Mouse (Mus musculus) kidney, postnatal 25 days (tissue): Measurements from ENCODE around the gene Serpinb3b.
"Not testable (repeated sequence)": the region's sequence is repeated elsewhere in the genome, so short reads cannot be mapped to it uniquely, and the experiment has no call there.

Experiments
- DNase-seq, 2 experiments: peaks; one replicate each; pipeline ENCODE4 v3.0.0; 2021; ENCODE audit warnings: mixed read lengths in 2 of 2

Gene Serpinb3b

GRCm38 (mm10) chr1:107278261-107278660 lies at the start of gene Serpinb3b, which contains the start of gene Serpinb3c:
Gene Serpinb3b, minus strand, starts transcription at chr1:107278361.
Gene Serpinb3c, minus strand, starts transcription at chr1:107278371.
- DNase-seq = not testable (repeated sequence)

- DNase-seq = not testable (repeated sequence)
Observed at GRCm38 (mm10) chr1:107243170-107243569, 35.0 kb downstream of the Serpinb3b start.

GRCm38 (mm10) chr1:107217276-107217675 lies 60.9 kb downstream of the Serpinb3b start:
- DNase-seq = not testable (repeated sequence)

GRCm38 (mm10) chr1:107127453-107127852 lies 150.7 kb downstream of the Serpinb3b start:
- DNase-seq = peak in 1 of 2 experiments; percentile 11
